Mouse (Mus musculus): Measurements from ENCODE around the gene 9430097D07Rik.

9430097D07Rik gene

GRCm38 (mm10) chr2:32575586-32576160 is at the start of gene 9430097D07Rik:
9430097D07Rik (minus strand) TSS chr2:32575684.
- peak; percentile 75 for DNase-seq (ENCODE audit: low read depth, low spot score)

GRCm38 (mm10) chr2:32624111-32624748 is 48.7 kb upstream of the 9430097D07Rik start:
- DNase-seq (ENCODE audit: low read depth, low spot score) = no peak

GRCm38 (mm10) chr2:32621517-32621859 is 46.0 kb upstream of the 9430097D07Rik start, which contains the start of gene Ak1:
Ak1 (plus strand) TSS chr2:32621758.
- no peak for DNase-seq (ENCODE audit: low read depth, low spot score)

- DNase-seq (ENCODE audit: low read depth, low spot score) = peak; percentile 68
These were observed 45.4 kb upstream of the 9430097D07Rik start for GRCm38 (mm10) chr2:32620682-32621516.

- no peak for DNase-seq (ENCODE audit: low read depth, low spot score)
These were observed 42.6 kb upstream of the 9430097D07Rik start for GRCm38 (mm10) chr2:32618051-32618450.

GRCm38 (mm10) chr2:32617601-32618000 is 42.1 kb upstream of the 9430097D07Rik start:
- DNase-seq (ENCODE audit: low read depth, low spot score) = no peak

- no peak for DNase-seq (ENCODE audit: low read depth, low spot score)
These were observed 41.6 kb upstream of the 9430097D07Rik start for GRCm38 (mm10) chr2:32617109-32617508.

- no peak for DNase-seq (ENCODE audit: low read depth, low spot score)
These were observed 36.8 kb upstream of the 9430097D07Rik start for GRCm38 (mm10) chr2:32612274-32612673.

- no peak for DNase-seq (ENCODE audit: low read depth, low spot score)
These were observed 35.2 kb upstream of the 9430097D07Rik start for GRCm38 (mm10) chr2:32610610-32611229.

GRCm38 (mm10) chr2:32608778-32609435 is 33.4 kb upstream of the 9430097D07Rik start:
- no peak for DNase-seq (ENCODE audit: low read depth, low spot score)

GRCm38 (mm10) chr2:32608141-32608777 is 32.8 kb upstream of the 9430097D07Rik start:
- DNase-seq (ENCODE audit: low read depth, low spot score) = peak; percentile 62

- peak; percentile 70 for DNase-seq (ENCODE audit: low read depth, low spot score)
These were observed 31.9 kb upstream of the 9430097D07Rik start for GRCm38 (mm10) chr2:32607262-32607947.

- peak; percentile 80 for DNase-seq (ENCODE audit: low read depth, low spot score)
These were observed 31.0 kb upstream of the 9430097D07Rik start for GRCm38 (mm10) chr2:32606161-32607142.

GRCm38 (mm10) chr2:32604631-32605030 is 29.1 kb upstream of the 9430097D07Rik start:
- DNase-seq (ENCODE audit: low read depth, low spot score) = no peak

- DNase-seq (ENCODE audit: low read depth, low spot score) = peak; percentile 81
These were observed 27.1 kb upstream of the 9430097D07Rik start for GRCm38 (mm10) chr2:32602600-32603054.

- no peak for DNase-seq (ENCODE audit: low read depth, low spot score)
These were observed 26.1 kb upstream of the 9430097D07Rik start for GRCm38 (mm10) chr2:32601417-32602065.

GRCm38 (mm10) chr2:32599409-32599808 is 23.9 kb upstream of the 9430097D07Rik start, which contains the start of gene St6galnac6:
St6galnac6 (plus strand) TSS chr2:32599709.
- no peak for DNase-seq (ENCODE audit: low read depth, low spot score)

GRCm38 (mm10) chr2:32598506-32598905 is 23.0 kb upstream of the 9430097D07Rik start:
- DNase-seq (ENCODE audit: low read depth, low spot score) = no peak
